Mouse (Mus musculus) bone marrow, adult 2 months (tissue): ENCODE data around the gene 2010109A12Rik.

Experiments used
- CTCF ChIP-seq: fragments of 200-500 bp; IDR thresholded peaks from 2 replicates; pipeline ENCODE4 v1.5.1; 2011; ENCODE audit warnings: low read length, control low read depth; ENCODE audit not compliant: control insufficient read depth, insufficient read depth
- POLR2A ChIP-seq: fragments of 200-500 bp; IDR thresholded peaks from 2 replicates; pipeline ENCODE4 v1.6.1; 2011; ENCODE audit warnings: low read depth, mild to moderate bottlenecking, control low read depth, low read length, borderline replicate concordance; ENCODE audit not compliant: control insufficient read depth

DNA sequence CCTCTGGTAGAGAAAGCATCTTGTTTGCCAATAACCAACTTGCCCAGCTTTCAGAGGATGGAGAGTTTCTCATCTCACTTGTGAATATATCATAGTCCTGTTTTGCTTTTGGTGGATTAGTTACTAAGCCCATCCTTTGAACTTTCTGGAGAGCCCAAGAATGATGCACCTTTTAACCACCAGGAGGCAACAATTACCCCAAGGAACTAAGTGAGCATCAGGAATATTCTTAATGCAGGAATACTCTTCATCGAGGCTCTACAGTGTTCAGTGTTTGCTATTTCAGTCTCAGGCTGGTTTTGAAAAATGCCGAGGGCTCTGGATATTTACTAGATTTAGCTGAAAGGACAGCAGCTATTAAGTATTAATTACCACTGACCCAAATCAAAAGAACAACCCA lies 26.1 kb upstream of the 2010109A12Rik start:
- TF ChIP-seq CTCF = no peak
- TF ChIP-seq POLR2A = no peak
